Mouse (Mus musculus) spleen, adult 2 months (tissue): Measurements from ENCODE around the gene Cdc42bpa. TPM values are rescaled to one million over a fixed set of nuclear protein-coding genes. Genes with fewer than 3 reads are reported as not detected.

Experiments
- DNase-seq, 2 experiments: peaks; one replicate each; pipeline versions ENCODE4 v3.0.0 to v3.0.0-alpha.2; 2012 to 2021; ENCODE audit warnings: low spot score in 2 of 2, low read depth in 1 of 2
- H3K27ac ChIP-seq: fragments of 200-500 bp; 2 replicates; pipeline ENCODE4 v1.5.1; 2012; ENCODE audit warnings: low read length, inconsistent platforms; ENCODE audit not compliant: insufficient read depth
- H3K27me3 ChIP-seq: fragments of 200-500 bp; 2 replicates; pipeline ENCODE4 v1.6.1; 2012; ENCODE audit warnings: mild to moderate bottlenecking, moderate library complexity, low read length, inconsistent platforms; ENCODE audit not compliant: control insufficient read depth, insufficient read depth
- H3K36me3 ChIP-seq: fragments of 200-500 bp; 2 replicates; pipeline ENCODE4 v1.6.1; 2012; ENCODE audit warnings: mild to moderate bottlenecking, low read length, inconsistent platforms; ENCODE audit not compliant: control insufficient read depth, insufficient read depth
- H3K4me1 ChIP-seq: fragments of 200-500 bp; 2 replicates; pipeline ENCODE4 v1.6.1; 2011; ENCODE audit warnings: inconsistent platforms; ENCODE audit not compliant: control insufficient read depth, insufficient read depth, insufficient read length
- H3K4me3 ChIP-seq: fragments of 200-500 bp; 2 replicates; pipeline ENCODE4 v1.5.1; 2011; ENCODE audit warnings: mild to moderate bottlenecking, inconsistent platforms; ENCODE audit not compliant: insufficient read depth, insufficient read length; ENCODE audit errors: extremely low read depth
- CTCF ChIP-seq: fragments of 200-500 bp; IDR thresholded peaks from 2 replicates; pipeline ENCODE4 v1.5.1; 2011; ENCODE audit warnings: mild to moderate bottlenecking, inconsistent platforms; ENCODE audit not compliant: insufficient read depth, insufficient read length, insufficient replicate concordance; ENCODE audit errors: extremely low read depth
- POLR2A ChIP-seq: fragments of 200-500 bp; IDR thresholded peaks from 2 replicates; pipeline ENCODE4 v1.6.1; 2011; ENCODE audit warnings: low read depth, low read length, inconsistent platforms
- WGBS: fragments of 180-500 bp; shearing (Covaris S2); methylation state at CpG from one replicate; pipeline ENCODE4 v1.1.7; 2018; 5-methylcytosine and 5-hydroxymethylcytosine counted together
- polyA plus RNA-seq: library from polyadenylated mRNA; depleted of rRNA; stranded (reverse); fragments of >200 nt; gene quantifications from 2 replicates; pipeline ENCODE4 v1.2.3, GENCODE M21; 2012

The Cdc42bpa gene
- polyA plus RNA-seq, 1 experiment: 2.8 TPM

DNA sequence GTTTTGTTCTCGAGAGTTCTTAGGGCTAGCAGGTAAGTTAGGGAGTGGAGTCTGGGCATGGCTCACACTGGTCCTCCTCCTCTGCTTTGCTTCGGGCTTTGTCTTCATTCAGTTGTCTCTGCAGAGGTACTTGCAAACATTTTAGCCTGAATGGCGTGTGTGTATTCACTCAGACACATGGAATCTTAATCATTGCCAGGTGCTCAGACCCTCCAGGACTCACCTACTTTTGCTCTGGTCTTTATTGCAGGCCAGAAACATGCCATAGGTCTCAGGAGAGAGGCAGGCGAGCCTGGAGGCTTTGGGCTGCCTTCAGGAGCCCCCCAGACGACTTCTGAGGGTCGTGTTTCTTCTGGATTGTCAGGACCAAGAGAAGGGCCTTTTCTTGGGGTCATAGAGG, 17.2 kb downstream of the Cdc42bpa start:
- no peaks in the 10 kb centered on the region for H3K27me3 ChIP-seq
- no peak overlapping the region for H3K4me3 ChIP-seq
- 90% methylated on average over 6 of the region's 6 CpGs for WGBS
- no peaks in the 10 kb centered on the region for H3K4me1 ChIP-seq
- no peak overlapping the region for H3K27ac ChIP-seq
- H3K36me3 ChIP-seq: no peaks in the 10 kb centered on the region
- no peak for DNase-seq
- TF ChIP-seq CTCF (no peak), POLR2A (no peak)

DNA sequence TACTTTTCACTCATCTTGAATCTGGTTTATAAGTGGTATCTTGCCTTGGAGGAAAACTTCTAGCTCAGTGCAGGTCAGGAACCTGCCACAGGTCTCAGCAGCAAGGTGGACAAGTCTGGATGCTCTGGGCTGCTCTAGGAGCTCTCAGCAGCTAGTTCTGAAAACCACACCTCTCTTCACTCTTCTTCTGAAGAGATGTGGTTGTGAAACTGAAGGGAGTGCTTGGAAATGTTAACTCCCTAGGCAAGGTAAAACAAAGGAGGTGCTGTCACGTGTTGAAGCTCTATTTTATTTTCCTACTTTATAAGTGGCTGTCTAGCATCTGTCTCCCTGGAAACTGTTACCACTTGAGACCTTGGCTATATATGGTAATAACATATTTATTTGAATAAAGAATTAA, 18.5 kb downstream of the Cdc42bpa start:
- Histone ChIP-seq H3K27me3 (no peaks in the 10 kb centered on the region), H3K27ac (no peak overlapping the region), H3K36me3 (no peaks in the 10 kb centered on the region), H3K4me1 (no peaks in the 10 kb centered on the region), H3K4me3 (no peak overlapping the region)
- no peak for TF ChIP-seq POLR2A
- no peak for TF ChIP-seq CTCF
- DNase-seq: no peak
- 72% methylated on average over 1 of the region's 1 CpGs for WGBS

DNA sequence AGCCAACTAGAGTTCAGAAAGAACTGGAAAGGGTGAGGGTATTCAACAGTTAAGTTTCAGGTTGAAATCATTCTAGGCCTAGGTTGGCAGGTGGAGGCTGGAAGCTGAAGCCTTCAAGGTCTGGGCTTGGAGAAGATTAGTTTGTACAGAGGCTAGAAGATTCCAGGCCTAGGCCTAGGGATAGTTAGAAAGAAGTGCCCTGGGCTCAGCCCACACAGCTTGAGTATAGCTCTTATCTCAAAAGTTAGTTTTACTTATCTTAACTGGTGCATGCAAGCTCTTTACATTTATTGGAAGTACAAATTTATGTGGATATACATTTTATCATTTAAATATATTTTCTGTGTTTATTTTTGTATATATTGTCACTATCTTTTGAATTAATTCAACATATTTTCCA, 21.4 kb downstream of the Cdc42bpa start:
- H3K4me3 ChIP-seq: no peak overlapping the region
- TF ChIP-seq POLR2A: no peak
- TF ChIP-seq CTCF: no peak
- no peaks in the 10 kb centered on the region for H3K4me1 ChIP-seq
- H3K36me3 ChIP-seq: no peaks in the 10 kb centered on the region
- no peaks in the 10 kb centered on the region for H3K27me3 ChIP-seq
- DNase-seq: no peak
- no peak overlapping the region for H3K27ac ChIP-seq

DNA sequence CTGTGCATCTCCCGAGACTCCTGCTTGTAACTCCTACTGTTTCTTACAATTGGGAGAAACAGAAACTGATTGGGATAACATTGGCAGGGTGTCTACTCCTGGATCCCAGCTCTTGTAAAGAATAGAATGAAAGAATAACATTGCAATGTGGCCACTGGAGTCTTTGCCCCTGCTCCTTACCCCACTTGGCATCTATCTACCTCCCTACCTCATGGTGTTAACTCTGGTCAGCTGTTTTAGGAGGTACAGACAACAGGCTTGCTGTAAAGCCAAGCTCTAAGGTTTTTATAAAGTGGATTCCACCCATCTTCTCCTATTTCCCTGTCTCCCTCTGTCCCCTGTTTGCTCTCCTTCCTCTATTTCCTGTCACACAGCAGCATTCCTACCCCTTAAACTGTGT, 21.9 kb downstream of the Cdc42bpa start:
- no peaks in the 10 kb centered on the region for H3K27me3 ChIP-seq
- DNase-seq: no peak
- H3K27ac ChIP-seq: no peak overlapping the region
- 86% methylated on average over 1 of the region's 1 CpGs for WGBS
- no peaks in the 10 kb centered on the region for H3K36me3 ChIP-seq
- no peak overlapping the region for H3K4me3 ChIP-seq
- TF ChIP-seq POLR2A: no peak
- TF ChIP-seq CTCF: no peak
- no peaks in the 10 kb centered on the region for H3K4me1 ChIP-seq

DNA sequence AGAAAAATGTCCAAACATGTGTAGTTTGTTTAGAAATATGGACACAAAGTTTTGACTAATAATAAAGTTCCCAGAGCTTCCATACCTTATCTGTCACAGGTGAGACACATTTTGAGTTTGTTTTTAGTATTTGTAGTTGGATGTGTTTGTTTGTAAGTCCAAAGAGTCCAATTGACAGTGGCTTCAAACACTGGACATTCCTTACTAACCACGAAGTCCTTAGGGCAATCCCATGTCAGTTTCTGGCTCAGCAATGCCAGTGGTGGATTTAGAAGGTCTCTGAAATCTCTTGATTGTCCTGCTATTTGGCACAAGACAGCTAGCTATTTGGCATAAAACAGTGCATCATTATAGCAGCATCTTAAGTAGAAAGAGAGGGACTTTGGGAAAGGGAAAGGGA, 22.7 kb downstream of the Cdc42bpa start:
- DNase-seq: no peak
- no peak overlapping the region for H3K27ac ChIP-seq

DNA sequence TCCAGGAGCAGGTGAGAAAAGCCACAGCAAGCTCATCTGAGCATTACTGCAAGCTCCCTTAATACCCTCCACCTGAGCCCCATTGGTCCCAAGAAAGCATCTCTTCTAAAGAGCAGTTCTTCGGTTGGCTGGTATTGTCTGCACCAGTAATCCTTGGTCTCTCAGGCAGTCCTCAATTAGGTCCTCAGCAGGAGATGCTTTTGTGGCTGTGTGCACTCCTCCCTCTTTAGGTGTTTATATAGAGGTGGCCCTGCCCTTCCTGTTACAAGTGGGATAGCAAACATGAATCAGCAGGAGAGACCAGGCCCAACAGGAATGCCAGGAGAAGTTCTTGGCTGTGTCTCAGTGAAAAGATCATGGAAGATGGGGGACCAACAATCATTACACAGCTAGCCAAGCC, 23.9 kb downstream of the Cdc42bpa start:
- Histone ChIP-seq H3K4me3 (no peak overlapping the region), H3K27me3 (no peaks in the 10 kb centered on the region), H3K36me3 (no peaks in the 10 kb centered on the region), H3K27ac (no peak overlapping the region), H3K4me1 (no peaks in the 10 kb centered on the region)
- 92% methylated on average over 1 of the region's 1 CpGs for WGBS
- no peak for TF ChIP-seq CTCF
- no peak for TF ChIP-seq POLR2A
- no peak for DNase-seq

More for the DNA sequence above, 22.7 kb downstream of the Cdc42bpa start:
- 91% methylated on average over 1 of the region's 1 CpGs for WGBS
- Histone ChIP-seq H3K36me3 (no peaks in the 10 kb centered on the region), H3K27me3 (no peaks in the 10 kb centered on the region), H3K4me3 (no peak overlapping the region), H3K4me1 (no peaks in the 10 kb centered on the region)
- no peak for TF ChIP-seq POLR2A
- TF ChIP-seq CTCF: no peak

DNA sequence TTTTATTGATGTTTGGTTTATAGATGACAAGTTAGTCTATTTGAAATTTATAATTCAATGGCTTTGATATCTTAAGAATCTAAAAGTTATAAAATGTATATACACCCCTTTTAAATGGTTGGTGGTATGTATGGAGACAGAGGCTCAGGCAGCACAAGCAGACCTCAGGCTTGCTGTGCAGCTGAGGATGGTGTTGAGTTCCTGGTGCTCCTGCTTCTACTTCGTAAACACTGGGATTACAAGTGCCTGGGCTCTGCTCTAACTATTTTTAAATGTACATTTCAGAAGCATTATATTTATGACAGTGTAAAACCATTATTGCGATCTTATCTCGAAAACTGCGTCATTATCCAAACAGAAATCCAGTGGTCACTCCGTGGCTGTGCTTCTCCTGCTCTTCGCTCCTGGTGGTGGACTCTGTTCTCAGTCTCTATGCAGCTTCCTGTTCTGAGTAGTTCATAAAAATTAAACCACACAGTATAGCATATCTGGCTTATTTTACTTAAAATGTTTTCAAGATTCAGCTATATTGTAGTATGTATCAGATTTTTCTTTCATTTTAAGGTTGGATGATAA, 31.5 kb downstream of the Cdc42bpa start:
- DNase-seq: no peak
- Histone ChIP-seq H3K4me1 (no peaks in the 10 kb centered on the region), H3K4me3 (no peak overlapping the region), H3K36me3 (no peaks in the 10 kb centered on the region), H3K27ac (no peak overlapping the region), H3K27me3 (no peaks in the 10 kb centered on the region)
- 73% methylated on average over 6 of the region's 6 CpGs for WGBS
- TF ChIP-seq CTCF (no peak), POLR2A (no peak)

DNA sequence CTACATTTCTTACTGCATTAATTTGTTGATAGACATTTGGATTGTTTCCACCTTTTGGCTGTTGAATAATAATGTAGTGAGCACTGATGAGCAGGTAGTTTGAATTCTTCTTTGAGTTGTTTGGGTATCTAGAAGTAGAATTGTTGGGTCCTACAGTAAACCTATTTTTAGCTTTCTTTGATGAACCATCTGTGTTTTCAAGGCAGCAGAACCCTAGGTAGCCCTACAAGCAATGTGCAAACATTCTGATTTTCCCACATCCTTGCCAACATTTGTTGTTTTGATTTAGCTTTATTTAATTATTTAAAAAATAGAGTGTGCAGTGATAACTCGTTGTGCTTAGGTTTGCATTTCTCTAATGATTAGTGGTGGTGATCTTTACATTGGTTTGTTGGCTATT, 32.0 kb downstream of the Cdc42bpa start:
- DNase-seq: no peak

More for the DNA sequence above, 32.0 kb downstream of the Cdc42bpa start:
- WGBS: 84% methylated on average over 1 of the region's 1 CpGs
- Histone ChIP-seq H3K27ac (no peak overlapping the region), H3K27me3 (no peaks in the 10 kb centered on the region), H3K36me3 (no peaks in the 10 kb centered on the region), H3K4me1 (no peaks in the 10 kb centered on the region), H3K4me3 (no peak overlapping the region)
- TF ChIP-seq CTCF (no peak), POLR2A (no peak)
